Mouse (Mus musculus): Measurements from ENCODE around the gene Rnf39. TPM values are rescaled to one million over a fixed set of nuclear protein-coding genes. Genes with fewer than 3 reads are reported as not detected.

The Rnf39 gene
- polyA plus RNA-seq (2012; fragmentation: generic; extraction: Trizol) = under 1 TPM; 0.05 to 0.08 TPM

DNA sequence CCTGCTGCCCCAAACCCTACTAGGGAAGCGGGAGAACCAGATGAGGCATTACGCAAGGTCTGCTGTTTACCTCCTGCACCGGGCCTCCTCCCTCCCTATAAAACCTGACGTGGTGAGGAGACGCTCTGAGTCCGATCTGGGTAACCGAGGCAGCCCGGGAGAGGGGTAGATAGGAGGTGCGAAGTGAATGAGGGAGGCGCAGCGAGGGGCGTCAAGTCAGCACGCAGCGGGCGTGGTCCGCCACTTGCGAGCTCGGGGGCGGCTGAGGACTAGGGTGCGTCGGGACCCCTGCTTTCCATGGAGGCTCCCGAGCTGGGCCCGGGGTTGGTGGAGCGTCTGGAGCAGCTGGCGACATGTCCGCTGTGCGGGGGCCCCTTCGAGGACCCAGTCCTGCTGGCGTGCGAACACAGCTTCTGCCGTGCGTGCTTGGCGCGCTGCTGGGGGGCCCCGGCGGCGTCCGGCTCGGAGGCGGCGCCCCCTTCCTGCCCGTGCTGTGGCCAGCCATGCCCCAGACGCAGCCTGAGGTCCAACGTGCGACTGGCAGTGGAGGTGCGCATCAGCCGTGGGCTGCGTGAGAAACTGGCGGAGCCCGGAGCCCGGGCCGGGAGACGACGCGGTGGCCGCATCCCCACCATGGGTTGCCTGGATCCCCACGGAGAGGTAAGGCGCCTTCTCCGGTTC, at the start of gene Rnf39:
TSS of gene Rnf39 (plus strand) at position 128 of the 681 bp plus-strand sequence.

DNA sequence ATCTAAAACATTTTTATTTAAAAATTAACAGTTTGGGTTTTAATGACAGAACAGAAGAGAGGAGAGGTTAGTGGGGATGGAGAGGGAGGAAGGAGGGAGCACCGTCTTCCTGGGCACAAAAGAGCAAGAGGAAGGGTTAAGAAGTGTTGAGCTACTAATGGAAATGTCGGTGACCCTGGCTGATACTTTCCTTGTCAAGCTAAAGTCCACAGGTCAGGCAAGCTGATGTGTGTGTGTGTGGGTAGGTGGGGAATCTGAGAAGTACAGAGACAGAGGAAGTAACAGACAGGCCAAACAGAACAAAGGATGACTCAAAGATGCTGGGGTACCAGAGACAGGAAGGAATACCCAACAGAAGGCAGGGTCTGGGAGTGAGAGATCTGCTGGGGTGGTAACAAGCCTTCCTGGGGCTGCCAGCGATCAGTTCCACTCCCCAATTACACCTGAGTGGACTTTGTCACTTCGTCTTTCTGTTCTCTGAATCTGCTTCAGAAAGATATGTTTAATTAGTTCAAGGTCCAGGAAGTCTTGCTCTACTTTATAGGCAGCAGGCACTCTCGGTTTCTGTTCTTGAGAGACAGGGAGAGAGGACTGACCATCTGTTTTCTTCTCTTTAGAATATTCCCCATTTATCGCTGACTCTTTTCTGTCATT, 45.0 kb upstream of the Rnf39 start, which contains the start of gene Trim31:
TSS of gene Trim31 (plus strand) at position 567 of the 654 bp plus-strand sequence.

DNA sequence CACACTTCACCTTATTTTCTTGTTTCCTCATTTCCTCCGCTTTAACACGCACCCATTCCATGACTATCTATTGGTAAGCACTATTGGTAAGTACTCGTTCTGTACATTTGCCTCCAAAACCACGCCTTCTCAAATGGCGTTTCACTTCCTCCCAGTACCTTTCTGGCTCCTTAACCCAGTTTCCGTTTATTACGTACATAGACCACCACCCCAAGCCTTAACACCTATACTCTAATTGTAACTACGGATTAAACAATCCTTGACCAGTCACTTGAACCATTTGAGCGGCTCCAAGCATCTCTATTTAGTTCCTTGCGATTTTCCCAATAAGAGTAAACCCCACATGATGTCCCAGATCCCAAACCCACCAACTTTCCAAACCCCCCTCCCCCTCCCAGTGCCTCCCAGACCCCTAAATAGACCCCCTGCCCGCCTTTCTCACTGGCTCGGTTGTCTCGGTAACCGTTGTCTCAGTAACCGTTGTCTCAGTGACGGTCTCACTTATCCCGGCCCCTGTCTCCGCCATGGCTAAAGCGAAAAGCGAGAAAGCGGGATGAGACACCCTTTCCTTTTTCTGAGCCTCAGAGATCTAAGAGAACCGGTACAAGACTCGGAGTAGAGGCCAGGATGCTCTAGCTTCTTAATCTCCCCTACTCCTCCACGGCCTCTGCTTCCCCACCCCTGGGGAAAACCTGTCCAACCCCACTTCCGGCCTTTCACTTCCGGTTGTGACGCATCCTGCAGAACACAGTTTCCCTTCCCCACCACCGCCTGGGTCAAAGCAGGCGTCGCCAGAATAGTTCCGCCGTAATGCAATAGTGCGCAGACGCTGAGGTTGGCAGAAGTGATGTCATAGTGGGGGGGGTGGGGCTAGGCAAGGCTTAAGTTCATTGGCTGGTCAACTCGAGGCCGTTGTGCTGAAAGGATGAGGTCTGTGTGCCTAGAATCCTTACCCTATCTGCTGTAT, 8.5 kb downstream of the Rnf39 start, which contains the start of gene Ppp1r11:
TSS of gene Ppp1r11 (minus strand) at position 761 of the 967 bp plus-strand sequence.

DNA sequence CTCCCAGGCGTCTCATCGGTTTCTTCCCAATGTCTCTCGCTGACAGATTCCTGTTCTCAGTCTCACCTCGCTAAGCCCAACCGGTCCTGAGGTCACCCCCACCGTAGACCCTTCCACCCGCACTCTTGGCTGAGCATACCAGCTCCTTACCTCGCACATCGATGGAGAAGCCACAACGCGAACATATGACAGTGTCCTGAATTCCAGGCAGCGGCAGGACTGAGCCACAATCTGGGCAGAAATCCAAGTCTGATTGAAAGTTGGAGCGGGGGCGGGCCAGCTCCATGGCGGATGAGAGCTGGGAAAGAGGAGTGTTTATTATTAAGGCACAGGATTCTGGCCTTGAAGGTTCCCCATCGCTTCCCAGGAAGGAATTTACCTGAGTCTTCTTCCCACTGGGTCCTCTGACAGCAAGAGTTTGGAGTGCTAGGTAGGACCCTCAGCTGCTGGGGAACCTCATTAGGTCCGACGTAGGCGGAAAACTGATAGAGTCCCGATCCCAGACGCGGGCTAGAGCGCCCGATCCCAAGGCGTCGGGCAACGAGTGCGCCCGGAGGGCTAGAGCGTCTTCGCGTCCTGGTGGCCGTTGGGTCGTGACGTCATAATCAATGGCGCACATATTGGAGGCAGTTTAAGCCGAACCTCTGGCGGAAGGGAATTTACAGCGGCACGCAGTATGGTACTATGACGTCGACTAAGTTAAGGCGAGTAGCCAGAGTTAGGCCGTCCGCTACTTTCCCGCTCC, 15.5 kb downstream of the Rnf39 start, which contains the start of the genes Znrd1 and Znrd1as:
TSS of gene Znrd1 (minus strand) at position 561 of the 745 bp plus-strand sequence.
TSS of gene Znrd1as (plus strand) at position 594 of the 745 bp plus-strand sequence.

DNA sequence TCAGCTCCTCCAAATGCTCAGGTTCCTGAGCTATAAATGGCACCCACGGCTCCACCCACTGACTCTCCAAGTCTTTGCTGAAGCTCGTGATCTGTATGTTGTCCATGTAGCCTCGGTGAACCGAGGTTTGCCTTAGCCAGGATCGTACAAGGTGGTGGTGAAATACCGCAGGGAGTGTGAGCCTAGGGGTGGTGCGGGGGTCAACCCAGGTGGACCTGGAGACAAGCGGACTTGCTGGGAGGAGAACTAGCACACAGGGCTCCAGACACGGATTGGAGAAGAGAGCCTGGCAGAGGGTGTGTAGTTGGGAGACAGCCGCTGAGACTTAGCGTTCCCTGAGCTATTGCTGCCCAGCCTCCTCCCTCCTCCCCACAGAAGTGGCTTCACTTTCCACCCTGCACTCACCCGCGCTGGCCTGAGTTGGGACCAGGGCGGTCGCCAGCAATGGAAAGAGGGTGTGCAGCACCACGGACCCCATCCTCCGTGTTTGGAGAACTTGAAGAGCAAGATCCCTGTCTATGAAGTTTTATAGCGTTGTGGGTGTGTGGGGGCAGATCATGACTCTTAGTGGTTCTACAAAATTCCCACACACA, 38.6 kb downstream of the Rnf39 start, which contains the start of gene 2410137M14Rik:
TSS of gene 2410137M14Rik (minus strand) at position 17 of the 593 bp plus-strand sequence.

DNA sequence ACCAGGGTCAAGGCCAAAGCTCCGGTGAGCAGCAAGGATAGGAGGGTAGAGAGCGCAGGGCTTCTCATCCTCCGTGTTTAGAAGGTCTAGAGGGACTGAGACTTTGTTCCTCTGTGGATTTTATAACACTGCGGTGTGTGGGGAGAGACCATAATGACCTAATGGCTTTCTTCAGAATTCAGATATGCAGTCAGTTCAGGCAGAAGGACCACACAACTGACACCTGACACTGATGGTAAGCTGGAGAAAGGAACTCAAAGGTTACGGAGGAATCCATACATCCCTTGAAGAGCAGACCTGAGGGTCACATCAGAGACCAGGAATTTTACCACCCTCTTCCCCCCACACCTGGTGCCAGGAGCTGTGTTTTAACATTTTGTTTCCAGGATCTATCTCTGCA, 46.7 kb downstream of the Rnf39 start, which contains the start of gene H2-M5:
TSS of gene H2-M5 (minus strand) at position 101 of the 400 bp plus-strand sequence.

Other genes starting within 250 kb of the Rnf39 start
- gene H2-M10.5, start 170.0 kb upstream of the Rnf39 start, polyA plus RNA-seq (2012; fragmentation: generic; extraction: Trizol) = not detected
- gene H2-M10.6, start 130.7 kb upstream of the Rnf39 start, polyA plus RNA-seq (2012; fragmentation: generic; extraction: Trizol) = not detected
- 10 to 100 TPM in 1 of 2 experiments, 1 to 10 TPM in 1; 8.2 to 32.7 TPM for gene Trim26, start 105.8 kb upstream of the Rnf39 start, polyA plus RNA-seq (2012; fragmentation: generic; extraction: Trizol)
- not detected for gene Trim15, start 75.7 kb upstream of the Rnf39 start, polyA plus RNA-seq (2012; fragmentation: generic; extraction: Trizol)
- gene Trim10, start 73.3 kb upstream of the Rnf39 start, polyA plus RNA-seq (2012; fragmentation: generic; extraction: Trizol) = under 1 TPM in 1 of 2 experiments, not detected in 1; 0.01 TPM
- not detected for gene Trim40, start 52.8 kb upstream of the Rnf39 start, polyA plus RNA-seq (2012; fragmentation: generic; extraction: Trizol)
- gene Trim31, start 44.8 kb upstream of the Rnf39 start, polyA plus RNA-seq (2012; fragmentation: generic; extraction: Trizol) = not detected
- gene Ppp1r11, start 8.8 kb downstream of the Rnf39 start, polyA plus RNA-seq (2012; fragmentation: generic; extraction: Trizol) = 100 to 1,000 TPM; 197 to 372 TPM
- 100 to 1,000 TPM in 1 of 2 experiments, 10 to 100 TPM in 1; 84.4 to 119 TPM for gene Znrd1, start 15.6 kb downstream of the Rnf39 start, polyA plus RNA-seq (2012; fragmentation: generic; extraction: Trizol)
- 1 to 10 TPM in 1 of 2 experiments, under 1 TPM in 1; 0.77 to 7.1 TPM for gene Znrd1as, start 15.7 kb downstream of the Rnf39 start, polyA plus RNA-seq (2012; fragmentation: generic; extraction: Trizol)
- not detected for gene 2410137M14Rik, start 38.3 kb downstream of the Rnf39 start, polyA plus RNA-seq (2012; fragmentation: generic; extraction: Trizol)
- gene H2-M5, start 46.6 kb downstream of the Rnf39 start, polyA plus RNA-seq (2012; fragmentation: generic; extraction: Trizol) = under 1 TPM in 1 of 2 experiments, not detected in 1; 0.40 TPM
- 1 to 10 TPM; 4.6 to 6.5 TPM for gene Zfp57, start 58.2 kb downstream of the Rnf39 start, polyA plus RNA-seq (2012; fragmentation: generic; extraction: Trizol)
- gene Mog, start 80.5 kb downstream of the Rnf39 start, polyA plus RNA-seq (2012; fragmentation: generic; extraction: Trizol) = under 1 TPM in 1 of 2 experiments, not detected in 1; 0.04 TPM
- gene Gabbr1, start 103.0 kb downstream of the Rnf39 start, polyA plus RNA-seq (2012; fragmentation: generic; extraction: Trizol) = 10 to 100 TPM in 1 of 2 experiments, 1 to 10 TPM in 1; 2.5 to 13.3 TPM
- not detected for gene Olfr90, start 145.6 kb downstream of the Rnf39 start, polyA plus RNA-seq (2012; fragmentation: generic; extraction: Trizol)
- gene Olfr91, start 155.4 kb downstream of the Rnf39 start, polyA plus RNA-seq (2012; fragmentation: generic; extraction: Trizol) = not detected
- gene Olfr92, start 177.2 kb downstream of the Rnf39 start, polyA plus RNA-seq (2012; fragmentation: generic; extraction: Trizol) = not detected
- not detected for gene Olfr93, start 218.6 kb downstream of the Rnf39 start, polyA plus RNA-seq (2012; fragmentation: generic; extraction: Trizol)